Mouse (Mus musculus): Measurements from ENCODE around the gene Pls1.

The Pls1 gene

DNA sequence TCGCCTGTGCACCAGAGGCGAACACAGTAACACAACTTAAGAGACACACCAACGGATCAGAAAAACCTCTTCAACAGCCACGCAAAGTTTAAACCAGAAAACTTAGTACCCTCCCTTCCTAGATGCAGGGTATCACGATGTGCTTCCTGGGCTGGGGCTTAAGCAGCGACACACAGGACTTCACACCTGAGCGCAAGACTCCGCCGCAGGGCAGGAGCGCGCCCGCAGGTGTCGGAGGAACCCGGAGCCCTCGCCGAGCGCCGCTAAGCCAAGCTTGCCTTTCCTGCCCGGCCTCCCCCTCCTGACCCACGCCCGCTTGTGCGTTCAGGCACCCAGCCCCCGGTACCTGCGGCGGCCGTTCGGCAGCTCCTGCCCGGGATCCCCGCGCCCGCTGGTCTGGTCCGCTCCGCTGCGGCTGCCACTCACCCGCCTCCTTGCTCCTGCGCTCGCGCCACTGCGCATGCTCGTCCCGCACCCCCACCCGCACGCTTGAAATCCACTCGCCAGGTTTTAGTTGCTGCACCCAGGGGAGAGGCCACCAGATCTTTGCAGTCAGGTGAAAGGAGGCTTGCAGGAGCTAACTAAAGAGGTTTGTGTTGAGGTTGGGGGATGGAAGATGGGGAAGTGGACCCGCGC lies at the start of gene Pls1:
Gene Pls1, minus strand, starts transcription at position 487 of the 636 bp plus-strand sequence.
- peak; percentile 85 to 91 for DNase-seq (ENCODE audit: low spot score in 2 of 2)

DNA sequence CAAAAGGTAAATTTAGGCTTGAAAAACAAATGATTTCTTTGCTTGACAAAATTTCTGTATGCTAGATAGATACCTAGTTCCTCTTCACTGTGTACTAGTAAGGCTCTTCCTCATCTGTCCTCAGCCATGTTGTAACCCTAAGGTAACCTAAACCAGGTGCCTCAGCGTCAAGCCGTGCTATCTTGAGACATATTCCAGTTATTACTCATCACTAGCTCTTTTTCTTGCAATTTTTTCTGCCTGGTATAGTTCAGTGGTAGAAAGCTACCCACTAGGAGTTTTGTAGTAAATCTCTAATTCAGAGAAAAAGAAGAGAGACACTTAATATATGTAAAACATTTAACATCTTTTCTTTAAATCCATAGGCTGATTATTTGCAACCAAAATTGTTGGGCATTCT lies 37.6 kb upstream of the Pls1 start:
- DNase-seq (ENCODE audit: low spot score in 2 of 2), result no peak

DNA sequence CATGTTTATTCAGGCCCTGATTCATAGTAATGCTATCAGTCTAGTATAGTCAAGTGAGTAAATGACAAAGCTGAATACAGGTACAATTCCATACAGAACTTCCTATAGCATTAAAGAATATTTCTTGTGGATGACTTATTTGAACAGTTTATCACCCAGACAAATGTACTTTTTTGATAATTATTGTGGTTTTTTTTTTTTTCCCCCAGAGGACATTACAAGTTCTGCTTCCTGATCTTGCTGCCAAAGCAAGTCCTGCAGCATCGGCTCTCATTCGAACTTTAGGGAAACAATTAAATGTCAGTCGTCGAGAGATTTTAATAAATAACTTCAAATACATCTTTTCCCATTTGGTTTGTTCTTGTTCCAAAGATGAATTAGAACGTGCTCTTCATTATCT lies 33.1 kb upstream of the Pls1 start:
- no peak for DNase-seq (ENCODE audit: low spot score in 2 of 2)

DNA sequence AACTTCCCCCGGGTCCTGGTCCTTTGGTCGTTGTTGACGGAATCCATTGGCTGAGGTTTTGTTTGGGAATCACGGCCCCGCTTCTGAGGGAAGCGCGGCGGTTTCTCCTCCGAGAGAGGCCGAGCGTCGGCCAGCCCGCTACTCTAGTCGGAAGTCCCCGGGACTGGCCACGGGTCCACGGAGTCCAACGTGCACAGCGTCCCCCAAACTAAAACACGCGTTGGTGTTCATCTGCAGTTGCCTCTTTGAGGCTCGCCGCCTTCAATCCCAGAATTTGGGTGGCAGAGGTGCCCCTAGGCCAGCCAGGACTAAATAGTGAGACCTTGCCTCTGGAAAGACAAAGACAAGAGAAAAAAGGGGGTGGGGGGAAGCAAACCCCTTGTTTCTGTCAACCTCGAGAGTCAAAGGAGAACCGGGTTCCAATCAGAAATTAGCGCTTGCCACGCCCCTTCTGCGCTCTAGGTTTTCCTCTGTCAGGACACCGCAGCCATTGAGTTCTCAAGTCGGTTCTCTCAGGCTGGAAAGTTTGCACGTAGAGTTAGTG lies 13.0 kb upstream of the Pls1 start:
- no peak for DNase-seq (ENCODE audit: low spot score in 2 of 2)

DNA sequence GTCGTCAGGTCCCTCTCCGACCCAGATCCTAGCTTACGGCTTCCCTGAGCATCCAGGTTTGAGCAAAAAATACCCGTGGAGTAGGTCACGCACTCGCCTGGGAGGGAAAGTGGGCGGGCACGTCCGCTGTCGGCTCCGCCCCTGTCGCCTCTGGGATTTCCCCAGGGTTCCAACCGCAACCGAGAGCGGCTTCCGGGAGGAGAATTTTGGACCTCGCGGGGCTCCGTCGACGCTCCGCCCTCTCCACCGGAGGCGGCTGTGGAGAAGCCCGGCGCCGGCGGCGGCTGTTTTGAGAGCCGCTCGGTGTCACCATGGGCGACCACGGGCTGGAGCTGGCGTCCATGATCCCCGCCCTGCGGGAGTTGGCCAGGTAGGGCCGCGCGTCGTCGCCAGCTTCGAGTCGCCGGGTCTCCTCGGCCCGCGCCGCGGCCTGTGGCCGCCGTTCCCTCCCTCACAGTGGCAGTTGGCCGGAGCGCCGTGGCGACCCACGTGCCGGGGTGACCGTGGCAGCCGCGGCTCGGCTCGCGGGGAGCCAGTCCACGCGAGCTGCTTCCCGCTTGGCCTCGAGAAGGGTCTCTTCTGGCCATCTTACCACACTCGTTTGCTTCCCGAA lies 12.4 kb upstream of the Pls1 start, which contains the start of gene Atr:
Gene Atr, plus strand, starts transcription at position 184 of the 613 bp plus-strand sequence.
- peak; percentile 93 to 94 for DNase-seq (ENCODE audit: low spot score in 2 of 2)

DNA sequence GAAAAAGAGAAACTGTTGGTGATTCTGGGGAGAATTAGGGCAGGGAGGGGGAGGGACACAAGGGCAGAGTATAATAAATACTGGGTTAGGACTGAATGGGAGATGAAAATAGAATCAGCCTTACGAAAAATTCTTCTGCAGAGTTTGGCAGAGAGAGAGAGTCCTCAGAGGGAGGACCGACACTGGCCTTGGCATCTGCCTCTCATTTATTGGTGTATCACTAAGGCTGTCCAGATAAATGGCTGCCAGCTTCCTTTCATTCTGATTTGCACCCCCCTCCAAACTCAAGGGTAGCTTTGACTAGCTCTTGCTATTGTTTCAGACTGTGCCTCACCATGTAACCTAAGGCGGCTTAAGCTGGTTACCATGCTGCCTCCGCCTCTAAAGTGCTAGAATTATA lies 10.9 kb upstream of the Pls1 start:
- DNase-seq (ENCODE audit: low spot score in 2 of 2), result no peak

DNA sequence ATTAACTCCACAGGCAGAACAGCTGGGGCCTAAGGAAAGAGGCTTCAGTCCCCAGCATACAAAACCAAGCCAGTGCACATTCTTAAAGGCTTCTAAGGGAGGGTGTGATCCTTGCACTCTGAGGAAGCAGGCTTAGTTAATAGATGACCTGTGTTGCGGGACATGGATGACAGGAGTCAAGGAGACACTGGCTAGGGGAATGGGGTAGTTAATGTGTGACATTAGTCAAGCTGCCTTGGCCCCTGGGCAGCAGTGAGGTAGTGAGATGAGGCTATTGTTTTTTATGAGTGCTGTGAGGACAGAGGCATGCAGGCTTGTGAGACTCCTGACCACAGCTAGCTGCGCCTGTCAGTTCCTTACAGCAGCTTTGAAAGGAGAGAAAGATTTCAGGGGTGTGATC lies 9.8 kb upstream of the Pls1 start:
- no peak for DNase-seq (ENCODE audit: low spot score in 2 of 2)

DNA sequence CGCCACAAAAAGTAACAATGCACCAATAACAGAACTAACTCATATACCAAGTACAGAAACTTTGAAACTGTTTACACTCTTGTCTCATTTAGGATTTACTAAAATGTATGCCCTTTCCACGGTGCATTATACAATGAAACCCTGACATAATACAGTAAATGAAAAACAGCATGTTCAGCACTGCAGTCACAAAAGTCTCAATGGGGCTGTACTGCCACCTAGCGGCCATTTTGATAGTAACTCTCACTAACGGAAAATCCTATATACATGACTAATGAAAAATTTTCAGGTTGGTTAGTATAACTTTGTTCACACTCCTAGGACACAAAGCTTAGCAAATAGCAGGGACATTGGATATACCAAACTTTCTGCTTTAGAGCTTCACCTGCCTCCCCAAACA lies 7.8 kb upstream of the Pls1 start:
- DNase-seq (ENCODE audit: low spot score in 2 of 2), result peak; percentile 56 to 67

DNA sequence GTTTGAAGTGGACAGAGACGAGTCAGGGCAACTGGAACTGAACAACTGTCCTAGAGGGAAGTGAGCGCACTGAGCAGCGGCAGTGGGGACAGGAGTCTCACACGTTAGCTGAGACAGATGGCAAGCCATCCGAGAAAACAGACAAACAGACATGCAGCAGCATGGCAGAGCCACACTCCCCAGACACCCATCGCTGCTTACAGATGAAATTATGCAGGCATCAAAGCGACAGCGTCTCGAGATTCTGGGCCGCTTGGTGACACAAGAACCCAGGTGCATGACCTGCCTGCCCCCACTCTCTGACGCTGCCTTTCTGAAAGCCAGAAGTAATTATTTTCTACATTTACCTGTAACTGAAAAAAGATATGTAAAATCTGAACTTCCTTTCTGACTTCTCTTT lies 6.6 kb upstream of the Pls1 start:
- DNase-seq (ENCODE audit: low spot score in 2 of 2), result no peak

DNA sequence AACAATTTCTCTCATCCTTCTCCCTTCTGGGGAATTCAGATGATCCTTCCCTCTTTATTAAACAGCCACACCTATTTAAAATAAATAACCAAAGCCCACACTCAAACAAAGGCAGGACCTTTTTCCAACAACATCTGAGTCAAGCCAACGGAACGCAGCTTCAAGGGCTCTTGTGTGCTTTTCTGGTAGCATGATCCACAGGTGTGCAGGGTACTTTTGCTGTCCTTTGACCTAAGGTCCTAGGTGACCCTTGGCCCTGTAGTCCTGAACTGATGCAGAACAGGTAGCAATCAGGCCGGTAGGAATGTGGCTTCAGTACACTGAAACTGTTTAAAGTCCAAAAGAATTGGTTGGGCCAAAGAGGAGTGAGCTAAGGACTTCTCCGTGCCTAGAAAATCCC lies 600 bp upstream of the Pls1 start:
- DNase-seq (ENCODE audit: low spot score in 2 of 2), result no peak

DNA sequence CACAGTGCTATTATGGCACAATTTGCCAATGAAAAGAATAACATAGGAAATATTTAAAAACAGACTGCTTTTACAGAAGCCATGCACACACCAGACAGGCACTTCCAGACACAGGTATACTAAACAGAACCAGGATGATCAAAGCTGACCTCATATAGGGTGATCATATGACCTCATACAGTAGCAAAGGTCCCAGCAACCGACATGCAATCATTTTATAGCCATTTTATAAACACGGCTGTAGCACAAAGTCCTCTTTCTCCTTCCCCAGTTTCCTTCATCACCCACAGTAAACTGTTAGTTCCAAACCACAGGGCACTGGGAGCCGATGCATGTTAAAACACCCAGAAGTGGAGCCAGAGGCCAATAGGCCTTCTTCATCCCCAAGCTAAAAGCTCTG lies 5.7 kb downstream of the Pls1 start:
- DNase-seq (ENCODE audit: low spot score in 2 of 2), result no peak

DNA sequence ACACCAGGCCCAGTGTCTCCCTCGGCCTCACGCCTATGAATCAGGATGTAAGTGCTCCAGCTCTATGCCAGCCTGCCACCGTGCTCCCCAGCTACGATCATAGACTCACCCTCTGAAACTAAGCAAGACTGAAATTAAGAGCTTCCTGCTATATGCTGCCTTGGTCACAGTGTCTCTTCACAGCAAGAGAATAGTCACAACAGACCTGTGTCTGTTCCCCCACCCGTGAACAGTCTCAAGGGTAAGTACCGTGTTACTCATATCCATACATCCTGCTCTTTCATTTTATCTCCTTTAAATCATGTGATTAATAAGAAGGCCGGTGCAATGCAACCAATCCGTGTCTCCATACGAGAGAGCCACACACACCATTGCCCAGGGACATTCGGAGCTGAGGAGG lies 9.4 kb downstream of the Pls1 start:
- no peak for DNase-seq (ENCODE audit: low spot score in 2 of 2)

DNA sequence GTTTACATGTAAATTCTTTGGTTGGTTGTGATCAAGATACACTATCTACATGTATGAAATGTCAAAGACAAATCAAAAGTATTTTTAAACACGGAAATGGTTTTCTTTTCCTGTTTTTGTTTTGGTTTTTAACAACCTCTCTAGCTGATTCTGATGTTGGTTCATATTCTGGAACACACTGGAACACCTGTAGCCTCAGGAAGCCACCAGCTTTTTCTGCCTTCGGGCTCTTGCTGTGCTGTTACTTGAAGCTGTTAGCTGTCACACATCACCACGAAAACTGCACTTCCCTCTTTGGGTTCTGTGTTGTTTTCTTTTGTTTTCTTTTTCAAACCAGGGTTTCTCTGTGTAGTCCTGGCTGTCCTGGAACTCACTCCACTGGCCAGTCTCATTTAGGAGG lies 10.3 kb downstream of the Pls1 start:
- DNase-seq (ENCODE audit: low spot score in 2 of 2), result no peak

DNA sequence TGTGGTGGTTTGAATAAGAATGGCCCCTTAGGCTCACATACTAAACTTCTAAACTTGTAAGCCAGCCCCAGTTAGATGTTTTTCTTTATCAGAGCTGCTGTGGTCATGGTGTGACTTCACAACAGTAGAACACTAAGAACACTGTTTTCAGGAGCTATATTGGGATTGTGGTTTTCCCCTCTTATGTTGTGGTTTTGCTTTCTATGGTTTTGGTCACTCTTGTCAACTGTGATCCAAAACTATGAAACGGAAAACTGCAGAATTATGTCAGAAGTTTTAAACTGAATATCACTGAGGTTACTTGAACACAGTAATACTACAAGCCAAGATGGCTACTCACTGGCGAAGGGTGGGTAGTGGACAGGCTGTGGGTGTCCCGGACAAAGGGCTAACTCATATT lies 12.4 kb downstream of the Pls1 start:
- no peak for DNase-seq (ENCODE audit: low spot score in 2 of 2)

DNA sequence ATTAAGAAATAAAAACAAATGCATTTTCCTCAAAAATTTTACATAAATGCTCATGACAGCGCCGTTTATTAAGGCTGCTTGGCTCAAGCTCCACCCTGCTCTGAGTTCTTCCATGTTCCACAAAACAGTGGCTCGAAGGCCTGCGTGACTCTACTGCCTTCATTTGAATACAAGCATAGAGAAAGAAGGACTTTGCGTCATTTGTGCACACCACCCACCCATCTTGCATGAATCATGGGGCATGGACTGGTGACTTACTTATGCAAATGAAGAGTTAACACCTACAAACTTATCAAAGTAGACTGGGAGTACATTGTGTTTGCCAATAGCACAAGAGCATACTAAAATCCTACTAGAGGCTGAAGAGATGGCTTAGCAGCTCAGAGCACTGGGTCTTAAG lies 17.5 kb downstream of the Pls1 start:
- DNase-seq (ENCODE audit: low spot score in 2 of 2), result no peak

DNA sequence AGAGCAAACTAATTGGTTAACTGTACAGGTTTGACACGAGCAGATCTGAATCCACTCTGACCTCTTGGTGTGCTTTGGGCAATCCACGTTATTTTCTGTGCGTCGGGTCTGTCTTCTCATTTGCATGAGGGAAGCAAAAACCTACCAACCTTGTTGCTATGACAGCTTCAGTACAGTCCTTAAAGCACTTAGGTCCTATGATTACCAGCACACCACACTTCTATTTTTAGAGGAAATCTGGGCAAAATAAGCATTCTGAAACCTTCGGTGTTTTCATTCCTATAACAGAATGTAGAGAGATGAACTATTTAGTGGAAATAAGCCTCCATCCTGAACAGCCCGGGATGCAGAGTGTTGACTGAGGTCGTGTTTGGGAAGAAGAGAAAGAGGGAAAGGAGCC lies 22.6 kb downstream of the Pls1 start:
- no peak for DNase-seq (ENCODE audit: low spot score in 2 of 2)

DNA sequence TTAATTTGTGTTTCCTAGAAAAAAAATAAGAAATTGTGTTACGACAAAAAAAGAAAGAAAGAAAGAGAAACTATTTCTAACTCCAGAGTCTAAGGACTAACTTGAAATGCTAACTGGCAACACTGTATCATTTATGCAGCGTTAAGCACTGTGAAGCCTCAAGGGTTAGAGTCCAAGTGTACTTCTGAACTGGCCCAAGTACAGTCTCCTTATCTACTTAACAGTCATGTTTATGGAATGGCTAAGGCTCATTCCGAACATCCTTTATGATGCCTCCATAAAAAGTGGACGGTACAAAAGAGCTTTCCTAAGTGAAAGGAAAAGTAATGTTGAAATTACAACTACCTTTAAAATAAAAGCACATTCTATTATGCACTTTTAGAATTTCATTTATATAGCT lies 29.4 kb downstream of the Pls1 start:
- DNase-seq (ENCODE audit: low spot score in 2 of 2), result no peak

DNA sequence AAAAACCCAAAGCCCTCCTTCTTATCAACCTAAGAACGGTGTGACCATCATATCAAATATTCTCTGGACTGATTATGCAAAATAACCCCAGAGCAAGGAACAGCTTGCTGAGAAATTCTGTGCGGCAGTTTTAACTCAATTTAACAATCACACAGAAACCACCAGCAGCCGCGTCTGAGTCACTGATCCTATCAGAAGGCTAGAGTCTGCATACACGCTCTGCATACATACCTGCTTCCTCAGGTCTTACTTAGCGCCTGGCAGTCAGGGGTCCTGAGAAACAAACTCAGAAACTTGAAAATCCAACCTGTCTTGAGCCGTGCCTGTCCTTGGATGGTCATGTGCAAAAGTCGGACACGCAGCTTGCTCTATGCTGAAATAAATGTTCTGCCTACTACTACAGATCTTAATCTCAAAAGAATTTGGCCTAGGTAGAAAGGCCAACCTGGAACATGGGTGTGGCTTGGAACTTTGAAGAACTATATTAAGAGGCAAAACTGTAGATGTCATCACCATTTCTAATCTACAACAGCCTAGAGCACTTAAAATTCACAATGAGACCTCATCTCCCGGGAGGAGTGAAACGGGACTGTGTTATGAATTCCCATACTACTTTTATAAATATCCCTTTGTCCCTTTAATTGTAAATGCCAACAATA lies 30.0 kb downstream of the Pls1 start:
- DNase-seq (ENCODE audit: low spot score in 2 of 2), result peak; percentile 25 to 35

DNA sequence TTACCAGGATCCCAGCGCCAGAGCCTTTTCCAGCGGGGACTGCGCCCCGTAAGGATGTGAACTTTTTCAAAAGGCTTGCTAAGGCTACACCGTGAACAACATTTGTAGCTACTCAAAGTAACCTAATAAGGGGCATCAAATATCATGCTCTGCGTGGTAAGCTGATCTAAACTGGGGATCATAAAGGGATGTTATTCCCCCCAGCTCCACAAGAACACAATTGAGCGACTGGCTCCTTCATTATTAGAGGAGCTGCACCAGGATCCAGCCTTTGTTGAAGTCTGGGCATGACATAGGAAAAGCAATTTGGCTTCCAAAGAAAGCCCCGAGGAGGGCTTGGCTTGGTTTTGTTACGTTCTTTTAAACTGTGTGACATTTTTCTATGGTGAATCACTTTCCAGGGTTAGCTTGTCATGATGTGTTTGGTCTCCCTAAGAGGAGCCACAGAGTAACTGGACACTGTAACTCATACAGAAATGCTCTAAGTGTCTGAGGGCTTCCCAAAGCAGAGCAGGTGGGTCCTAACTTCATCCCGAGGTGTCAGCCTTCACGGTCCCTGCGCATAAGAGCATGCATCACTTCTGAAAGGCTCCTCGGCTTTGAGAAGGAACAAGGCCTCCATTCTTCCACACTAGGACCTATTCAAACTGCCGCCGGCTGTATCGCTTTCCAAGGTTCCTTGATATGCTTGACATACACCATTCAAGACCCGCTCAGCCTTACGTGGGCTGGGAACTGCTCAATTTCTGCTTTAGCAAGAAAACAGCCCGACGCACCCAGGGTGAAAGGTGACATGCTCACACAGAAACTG lies 31.2 kb downstream of the Pls1 start:
- DNase-seq (ENCODE audit: low spot score in 2 of 2), result no peak

DNA sequence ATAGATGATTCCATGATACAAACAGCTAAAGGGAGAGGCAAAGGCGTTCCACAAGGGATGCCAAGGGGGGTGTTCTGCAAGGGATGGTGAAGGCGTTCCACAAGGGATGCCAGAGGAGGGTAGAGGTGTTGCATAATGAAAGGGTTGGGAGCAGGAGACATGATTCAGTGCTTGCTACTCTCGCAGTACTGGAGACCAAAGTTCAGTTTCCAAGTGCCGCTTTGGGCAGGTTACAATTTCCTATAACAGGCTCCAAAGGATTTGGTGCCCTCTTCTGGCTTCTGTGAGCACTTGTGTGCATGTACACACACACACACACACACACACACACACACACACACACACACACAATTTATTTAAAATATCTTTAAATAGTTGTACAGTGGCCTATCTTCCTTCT lies 33.3 kb downstream of the Pls1 start:
- no peak for DNase-seq (ENCODE audit: low spot score in 2 of 2)

DNA sequence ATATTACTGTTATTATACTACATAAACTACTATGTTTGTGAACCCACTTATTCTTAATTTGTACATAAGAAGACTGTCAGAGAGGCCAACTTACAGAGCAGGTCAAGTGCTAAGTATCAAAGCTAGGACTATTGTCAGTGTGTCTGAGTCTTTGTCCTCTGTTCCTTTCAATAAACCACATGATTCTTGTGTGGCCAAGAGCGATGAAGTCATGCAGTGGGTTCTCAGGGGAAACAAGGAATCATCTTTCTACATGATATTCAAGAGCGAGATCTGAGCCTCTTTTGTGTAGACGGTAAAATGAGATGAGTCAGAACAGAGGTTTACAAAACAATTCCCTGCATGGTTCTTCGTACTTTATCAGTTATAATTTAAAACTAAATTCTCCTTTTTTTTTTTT lies 35.5 kb downstream of the Pls1 start:
- DNase-seq (ENCODE audit: low spot score in 2 of 2), result no peak

DNA sequence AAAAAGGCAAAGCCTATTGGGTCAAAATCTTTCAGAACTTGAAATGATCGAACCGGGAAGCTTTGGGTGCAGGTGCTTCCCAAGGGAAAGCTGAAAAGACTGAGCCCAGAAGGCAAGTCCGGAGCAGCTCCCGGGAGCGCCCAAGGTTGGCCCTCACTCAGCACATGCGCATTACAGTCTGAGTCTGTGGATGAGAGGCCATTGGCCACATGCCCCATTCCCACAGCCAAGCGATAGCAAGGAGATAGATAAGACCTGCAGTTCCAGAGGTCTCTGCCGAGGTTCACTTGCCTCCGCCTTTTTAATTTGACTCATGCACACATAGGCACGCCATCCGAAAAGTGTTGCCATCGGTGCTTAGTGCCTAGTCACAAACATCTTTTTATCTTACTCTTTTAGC lies 39.7 kb downstream of the Pls1 start:
- no peak for DNase-seq (ENCODE audit: low spot score in 2 of 2)

Measured in urinary bladder, postnatal 36 days (tissue).